Mouse (Mus musculus) cerebellum, adult 18-20 months (tissue): ENCODE measurements around the gene Ptms.
"Not testable (repeated sequence)": the region's sequence is repeated elsewhere in the genome, so short reads cannot be mapped to it uniquely, and the experiment has no call there.

ENCODE experiments used
- DNase-seq, 2 experiments: peaks; one replicate each; pipeline ENCODE4 v3.0.0; 2021

Ptms gene

DNA sequence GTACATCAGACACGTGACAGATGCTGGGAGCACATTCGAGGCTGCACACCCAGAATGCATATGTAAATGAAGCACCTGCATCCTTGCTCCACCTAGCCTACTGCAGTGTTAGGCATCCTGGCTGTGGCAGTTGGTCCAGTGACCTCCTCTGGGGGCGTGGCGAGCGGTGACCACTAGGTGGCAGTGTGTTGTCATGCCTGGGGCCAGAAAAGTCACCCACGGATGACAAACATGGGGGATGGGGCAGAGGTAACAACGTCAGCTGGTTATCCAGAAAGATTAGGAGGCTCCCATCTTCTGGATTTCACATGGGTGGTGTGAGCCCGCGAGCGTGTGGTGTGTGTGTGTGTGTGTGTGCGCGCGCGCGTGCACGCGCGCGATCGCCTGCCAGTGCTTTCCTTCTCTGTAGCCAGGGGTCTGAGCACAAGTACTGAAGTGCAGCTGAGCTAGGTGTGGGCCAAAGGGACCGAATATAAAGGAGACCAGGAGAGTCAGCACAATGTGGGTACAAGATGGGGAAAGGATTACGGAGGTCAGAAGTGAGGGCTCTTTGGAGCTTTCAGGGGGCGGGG lies 16.2 kb downstream of the Ptms start:
- DNase-seq: peak; percentile 98 to 99

DNA sequence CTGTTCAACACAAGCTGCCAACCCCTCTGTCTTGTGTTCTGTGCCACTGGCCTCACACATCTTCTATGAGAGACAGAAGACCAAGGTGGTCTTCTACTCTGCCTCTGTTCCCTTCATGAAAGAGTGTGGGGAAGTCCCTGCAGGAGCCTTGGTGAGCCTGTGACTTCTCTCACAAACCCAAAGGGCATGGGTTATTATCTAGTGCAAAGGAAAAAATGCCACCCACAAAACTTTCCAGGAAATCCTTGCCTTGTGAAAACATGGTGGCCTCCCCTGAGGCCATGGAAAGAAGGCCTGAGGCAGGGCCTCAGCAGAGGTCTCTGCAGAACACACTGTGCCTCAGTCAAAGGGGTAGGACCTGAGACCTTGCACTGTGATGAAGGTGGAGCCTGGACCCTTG lies 18.1 kb downstream of the Ptms start:
- no peak for DNase-seq

DNA sequence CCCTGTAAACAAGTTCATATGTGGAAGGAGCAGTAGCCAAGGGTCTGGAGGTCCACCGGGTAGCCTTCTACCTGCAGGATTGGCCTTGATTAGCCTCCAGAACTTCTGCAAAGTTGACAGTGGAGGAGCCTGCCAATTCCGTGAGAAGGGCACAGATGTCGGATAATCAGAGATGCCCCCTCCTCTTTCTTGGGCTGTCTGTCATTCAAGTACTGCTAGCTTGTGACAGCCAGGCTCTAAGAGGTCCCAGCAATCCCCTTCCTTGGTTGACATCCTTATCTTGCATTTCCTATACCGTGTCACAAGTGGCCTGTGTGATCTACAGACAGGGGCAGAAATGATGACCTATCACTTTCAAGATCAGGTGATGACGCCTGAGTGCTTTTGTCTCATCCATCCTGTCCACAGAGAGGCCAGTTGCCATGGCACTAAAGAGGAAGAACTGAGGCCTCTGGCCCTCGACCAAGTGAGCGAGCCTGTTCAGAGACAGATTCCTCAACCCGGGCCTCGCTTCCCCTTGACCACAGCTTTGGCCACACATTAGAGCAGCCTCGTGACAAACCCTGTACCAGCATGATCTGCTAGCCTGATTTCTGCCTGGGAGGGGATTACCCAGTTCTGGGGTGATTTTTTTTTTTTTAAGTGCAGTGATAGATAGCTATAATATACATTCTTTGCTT lies 19.0 kb downstream of the Ptms start:
- DNase-seq: no peak

DNA sequence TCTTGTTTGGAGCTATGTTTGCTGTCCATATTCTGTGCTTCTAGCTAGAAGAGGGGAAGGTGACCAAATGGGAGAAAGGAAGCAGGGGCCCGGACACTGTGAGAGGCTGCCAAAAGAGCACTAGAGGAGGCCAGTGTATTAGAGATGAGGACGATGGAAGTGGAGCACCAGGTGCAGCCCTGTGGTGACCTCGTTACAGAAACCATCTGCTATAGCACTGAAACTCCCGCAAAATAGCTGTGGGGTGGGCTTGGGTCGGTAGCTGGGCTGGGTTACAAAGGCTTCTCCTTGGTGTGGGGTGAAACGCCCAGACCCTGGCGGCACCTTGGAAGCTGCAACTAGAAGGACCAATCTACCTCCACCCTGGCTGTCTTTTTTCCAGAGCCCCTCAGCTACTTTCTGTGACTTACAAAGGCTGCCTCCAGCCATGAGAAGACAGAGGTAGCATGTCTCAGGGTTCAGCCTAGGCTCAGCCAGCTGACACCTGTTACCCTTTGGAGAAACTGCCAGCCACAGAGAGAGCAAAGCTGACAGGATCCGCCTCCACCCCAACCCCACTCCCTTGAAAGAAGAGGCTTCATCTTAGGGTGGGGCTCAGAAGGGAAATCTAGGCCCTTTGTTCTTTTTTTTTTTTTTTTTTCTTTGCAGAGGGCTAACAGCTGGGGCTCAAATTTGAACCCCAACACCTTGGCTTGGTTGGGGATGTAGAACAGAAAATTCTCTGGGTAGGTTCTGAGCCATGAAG lies 19.7 kb downstream of the Ptms start:
- peak; percentile 36 to 38 for DNase-seq

DNA sequence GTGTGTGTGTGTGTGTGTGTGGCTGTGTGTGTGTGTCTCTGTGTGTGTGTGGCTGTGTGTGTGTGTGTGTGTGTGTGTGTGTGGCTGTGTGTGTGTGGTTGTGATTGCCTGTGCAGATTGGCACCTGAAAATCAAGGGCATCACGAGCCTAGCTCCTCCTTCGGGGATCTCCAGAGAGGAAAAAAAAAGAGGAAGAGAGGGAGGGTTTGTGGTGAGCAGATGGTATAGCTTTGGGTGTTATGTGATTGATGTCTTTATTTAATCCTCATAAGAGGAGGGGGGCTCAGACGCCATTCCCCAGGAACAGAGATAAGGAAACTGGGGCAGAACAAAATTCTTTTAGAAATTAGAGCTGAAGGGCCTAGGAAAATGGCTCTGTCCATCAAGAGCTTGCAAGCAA lies 21.5 kb downstream of the Ptms start:
- DNase-seq: no peak

DNA sequence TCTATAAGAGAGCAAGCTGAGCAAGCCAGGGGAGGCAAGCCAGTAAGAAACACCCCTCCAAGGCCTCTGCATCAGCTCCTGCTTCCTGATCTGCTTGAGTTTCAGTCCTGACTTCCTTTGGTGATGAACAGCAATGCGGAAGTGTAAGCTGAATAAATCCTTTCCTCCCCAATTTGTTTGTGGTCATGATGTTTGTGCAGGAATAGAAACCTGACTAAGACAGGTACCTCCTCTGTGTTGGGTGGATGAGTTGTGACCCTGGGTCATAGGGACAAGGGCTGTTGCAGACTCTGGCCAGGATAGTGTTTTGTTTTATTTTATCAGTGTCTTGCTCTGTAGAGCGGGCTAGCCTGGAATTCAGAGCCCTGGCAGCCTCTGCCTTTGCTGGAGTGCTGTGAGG lies 25.8 kb downstream of the Ptms start:
- not testable (repeated sequence) for DNase-seq

DNA sequence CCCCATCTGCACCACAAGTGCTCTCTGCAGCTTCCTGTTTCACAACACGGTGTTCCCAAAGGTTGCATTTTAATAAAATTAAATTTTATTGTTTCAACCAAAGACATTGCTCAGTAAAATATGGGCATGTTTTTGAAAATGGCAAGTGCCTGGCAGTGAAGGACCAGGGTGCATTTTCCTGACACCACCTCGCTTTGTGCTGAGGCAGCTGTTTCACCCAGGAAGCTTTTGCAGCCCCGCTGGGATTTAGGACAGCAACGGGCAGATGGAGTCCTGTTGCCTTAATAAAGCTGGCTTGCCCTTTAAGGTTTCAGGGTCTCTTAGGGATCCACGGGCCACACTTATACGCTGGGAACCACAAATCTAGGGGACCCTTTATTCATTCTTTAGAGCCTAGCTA lies 28.9 kb downstream of the Ptms start:
- no peak for DNase-seq

DNA sequence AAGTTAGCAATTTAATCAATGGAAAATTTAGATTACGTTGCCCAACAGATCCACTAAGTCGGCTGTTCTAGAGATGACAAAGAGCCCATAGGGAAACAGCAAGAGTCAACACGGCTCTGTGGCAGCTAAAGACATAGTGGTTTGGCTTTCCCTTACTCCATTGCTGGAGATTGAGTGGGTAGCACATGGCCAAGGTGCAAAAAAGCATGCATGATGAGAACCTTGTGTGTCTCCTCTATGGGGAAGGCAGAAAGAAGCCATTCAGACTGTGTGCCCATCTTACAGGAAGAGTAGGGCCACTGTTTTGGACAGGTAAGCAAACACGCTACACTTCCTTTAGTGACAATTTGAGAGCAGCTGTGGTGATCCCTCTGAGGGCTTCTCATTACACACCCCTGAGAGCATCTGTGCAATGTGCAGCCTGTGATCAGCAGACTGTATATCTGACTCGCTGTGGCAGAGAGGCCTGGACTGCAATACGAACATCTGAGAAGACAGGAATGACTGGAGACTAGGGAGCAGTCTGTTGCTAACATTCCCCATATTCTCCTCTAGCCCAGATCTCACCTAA lies 31.3 kb downstream of the Ptms start:
- DNase-seq: no peak

DNA sequence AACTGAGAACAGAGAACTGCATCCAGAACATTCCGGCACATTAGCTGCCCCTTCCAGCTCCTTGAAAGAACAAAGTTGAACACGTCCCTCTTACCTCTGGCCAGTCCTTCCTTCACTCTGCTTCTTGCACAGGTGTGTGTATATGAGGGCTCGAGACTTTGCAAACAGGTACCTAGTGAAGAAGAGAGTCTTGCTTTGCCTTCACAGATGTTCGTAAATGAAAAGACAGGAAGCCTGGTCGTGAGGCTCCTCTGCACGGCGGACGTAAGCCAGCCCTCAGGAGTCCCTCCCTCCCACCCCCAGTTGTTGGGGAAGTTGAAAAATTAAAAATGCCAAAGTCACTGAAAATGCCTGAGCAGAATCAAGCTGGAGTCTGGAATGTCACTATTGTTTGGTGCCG lies 31.9 kb downstream of the Ptms start, which contains the start of gene Cd4:
Gene Cd4, minus strand, starts transcription at position 236 of the 400 bp plus-strand sequence.
- no peak for DNase-seq

DNA sequence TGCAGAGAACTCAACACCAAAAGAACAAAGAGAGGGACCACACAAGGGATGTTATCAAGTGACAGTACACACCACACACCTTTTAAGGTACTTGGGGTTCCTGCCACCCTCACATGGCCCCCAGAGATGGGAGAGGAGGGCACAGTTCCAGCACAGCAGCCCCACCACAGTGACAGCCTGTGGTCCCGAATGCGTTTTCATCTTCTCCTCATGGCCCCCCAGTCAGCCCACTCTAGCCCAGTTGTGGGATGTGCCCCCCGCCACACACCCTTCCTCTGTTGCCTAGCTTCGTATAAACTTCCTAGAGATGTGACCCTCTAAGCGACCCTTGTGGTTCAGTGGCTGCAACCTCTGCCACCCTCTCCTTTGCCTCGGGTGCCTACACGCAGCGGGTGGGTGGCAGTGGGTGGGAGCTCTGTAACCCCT lies 33.9 kb downstream of the Ptms start:
- no peak for DNase-seq

DNA sequence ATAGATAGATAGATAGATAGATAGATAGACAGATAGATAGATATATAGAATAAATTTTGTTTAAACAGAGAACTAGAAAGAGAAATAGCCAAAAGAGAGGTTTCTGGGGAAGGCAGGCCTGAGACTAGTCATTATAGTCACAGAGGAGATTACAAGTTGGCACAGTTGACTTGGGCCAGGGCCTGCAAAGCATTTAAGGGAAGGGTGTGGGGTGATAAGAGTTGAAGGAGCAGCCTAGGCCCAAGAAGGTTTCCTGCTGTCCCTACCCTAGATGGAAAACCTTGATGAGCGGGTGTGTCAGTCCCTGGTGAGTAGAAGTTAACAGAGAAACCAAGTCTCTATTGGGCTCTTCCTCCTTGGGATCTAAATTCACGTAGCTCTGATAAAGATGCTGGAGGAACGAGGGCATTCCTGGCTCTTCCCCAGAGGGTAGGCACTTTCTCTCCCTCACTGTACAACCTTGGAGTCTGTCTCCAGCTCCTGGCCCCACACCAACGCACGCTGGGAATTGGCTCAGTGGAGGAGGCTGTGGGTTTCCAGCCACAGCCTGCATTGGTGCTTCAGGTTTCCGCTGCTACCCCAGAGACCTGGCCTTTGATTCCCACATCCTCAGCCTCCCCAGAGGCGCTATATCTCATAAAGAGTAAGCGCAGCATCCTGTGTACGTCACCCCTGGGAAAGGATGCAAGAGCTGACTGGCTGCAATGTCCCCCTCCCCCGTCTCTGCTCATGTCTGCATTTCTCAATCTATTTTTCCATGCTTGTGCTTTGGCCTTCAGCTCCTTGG lies 35.0 kb downstream of the Ptms start:
- DNase-seq: peak; percentile 85 to 86

DNA sequence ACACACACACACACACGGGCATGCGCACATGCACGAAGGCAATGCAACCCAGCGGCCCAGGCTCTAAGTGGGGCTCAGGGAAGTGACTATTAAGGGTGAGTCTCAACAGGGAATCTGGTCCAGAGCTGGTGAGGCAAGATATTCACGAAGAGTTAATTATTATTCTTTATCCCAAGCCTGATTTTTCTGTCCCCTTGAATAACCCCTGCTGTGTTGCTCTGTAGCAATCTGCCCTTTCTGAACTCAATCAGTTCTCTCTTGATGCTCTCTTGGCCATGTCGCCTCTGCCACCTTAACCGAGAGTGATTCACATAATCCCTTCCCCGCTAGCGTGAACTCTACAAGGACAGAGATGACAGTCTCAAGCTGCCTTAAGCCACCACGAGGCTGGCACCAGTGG lies 36.6 kb downstream of the Ptms start:
- DNase-seq: no peak

DNA sequence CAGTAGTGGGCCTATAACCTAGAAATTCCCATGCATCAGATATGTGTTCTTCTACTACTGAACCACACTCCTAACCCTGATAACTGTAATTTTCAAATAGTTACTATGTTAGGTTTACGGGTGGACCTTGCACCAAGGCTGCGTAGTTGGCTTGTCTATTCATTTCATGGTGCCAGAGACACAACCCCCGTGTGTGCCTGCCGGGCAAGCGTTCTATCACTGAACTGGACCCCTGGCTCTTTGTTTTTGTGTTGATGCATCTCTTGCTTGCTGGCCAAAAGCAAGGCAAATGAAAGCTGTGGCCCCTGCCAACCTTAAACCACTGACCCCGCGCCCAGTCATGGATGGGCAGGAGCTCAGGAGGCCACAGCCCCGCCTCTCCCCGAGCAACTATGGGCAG lies 38.1 kb downstream of the Ptms start:
- DNase-seq: no peak

DNA sequence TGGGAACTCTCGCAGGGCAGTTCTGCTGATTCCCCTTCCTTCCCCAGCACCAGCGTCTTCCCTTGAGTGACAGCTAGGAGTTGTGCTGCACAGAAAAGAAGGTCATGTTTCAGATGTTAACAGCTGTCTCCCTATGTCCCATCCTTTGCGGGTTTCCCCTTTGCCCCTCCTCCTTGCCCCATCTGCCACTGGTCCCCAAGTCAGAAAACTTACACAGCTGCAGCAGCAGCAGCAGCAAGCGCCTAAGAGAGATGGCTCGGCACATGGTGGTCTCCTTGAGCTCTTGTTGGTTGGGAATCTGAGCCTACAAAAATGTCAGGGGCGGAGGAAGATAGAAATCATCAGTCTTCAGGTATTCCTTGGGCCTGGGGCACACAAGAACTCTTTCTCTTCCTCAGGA lies 40.5 kb downstream of the Ptms start:
- no peak for DNase-seq

DNA sequence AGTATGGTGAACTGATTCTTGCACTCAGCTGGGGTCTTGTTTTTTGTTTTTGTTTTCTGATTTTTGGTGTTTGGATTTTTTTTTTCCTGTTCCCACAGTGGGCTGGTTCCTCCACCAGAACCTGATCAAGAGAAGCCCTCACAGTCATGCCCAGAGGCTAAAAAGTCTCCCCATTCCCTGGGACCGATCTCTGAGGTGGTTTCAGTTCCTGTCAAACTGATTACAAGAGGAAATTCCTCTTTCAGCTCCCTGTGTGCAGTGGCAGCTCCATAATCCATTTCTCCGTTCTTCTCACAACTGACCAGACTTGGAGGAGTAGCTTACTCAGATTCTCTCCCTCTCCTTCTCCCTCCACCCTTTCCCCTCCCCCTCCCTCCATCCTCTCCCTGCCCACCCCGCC lies 45.6 kb downstream of the Ptms start:
- no peak for DNase-seq

DNA sequence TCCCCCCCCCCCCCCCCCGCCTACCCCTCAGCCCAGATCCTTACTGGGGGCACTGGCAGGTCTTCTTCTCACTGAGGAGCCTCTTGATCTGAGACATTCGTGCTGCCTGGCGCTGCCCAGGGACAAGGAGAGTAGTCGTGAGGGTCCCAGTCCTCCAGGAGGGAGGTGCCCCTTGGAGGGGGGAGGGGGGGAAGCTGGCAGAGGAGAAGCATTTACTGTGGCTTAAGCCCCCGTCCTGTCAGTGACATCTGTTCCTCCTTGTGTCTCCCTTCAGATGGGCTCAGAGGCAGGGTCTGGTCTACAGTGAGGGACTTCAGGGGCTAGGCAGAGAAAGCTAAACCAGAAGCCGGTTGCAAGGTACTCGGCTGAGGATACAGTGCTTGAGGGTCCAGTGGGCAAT lies 53.3 kb downstream of the Ptms start:
- no peak for DNase-seq

DNA sequence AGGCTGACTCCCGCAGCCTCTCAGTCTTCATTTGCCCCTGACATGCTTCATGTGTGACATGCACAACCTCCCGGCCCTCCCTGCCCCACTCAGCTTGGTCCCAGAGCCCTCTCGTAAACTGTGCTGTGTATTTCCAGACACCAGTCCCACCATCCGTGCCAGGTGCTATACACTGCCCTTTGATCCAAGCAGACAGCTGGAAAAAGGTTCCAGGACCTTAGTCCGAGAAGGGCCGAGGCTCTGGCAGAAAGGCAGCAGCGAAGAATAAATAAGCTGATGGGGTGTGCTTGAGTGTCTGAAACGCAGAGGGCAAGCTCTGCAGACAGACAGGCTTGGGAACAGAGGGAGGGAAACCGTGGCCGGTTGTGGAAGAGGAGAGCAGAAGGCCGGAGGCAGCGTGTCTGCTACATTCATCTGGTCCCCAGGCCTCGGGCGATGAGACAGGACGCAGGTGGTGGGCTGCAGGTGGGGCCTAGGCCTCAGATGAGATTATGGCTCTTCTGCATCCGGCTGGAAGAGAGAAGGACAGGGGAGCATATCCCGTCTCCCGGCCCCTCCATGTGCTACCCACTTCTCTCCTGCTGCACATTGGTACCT lies 54.0 kb downstream of the Ptms start:
- no peak for DNase-seq
